Mouse (Mus musculus): ENCODE results near the gene Hoxa6.

- TF ChIP-seq TAL1 (IDR thresholded peaks at IDR 0.05; ENCODE audit: low read length) = no peak
- TF ChIP-seq GATA1 (IDR thresholded peaks at IDR 0.05; ENCODE audit: low read length) = no peak
Measured at GRCm38 (mm10) chr6:52247766-52248637, 39.5 kb upstream of the Hoxa6 start.
